Mouse (Mus musculus) adrenal gland, postnatal 36 days (tissue): ENCODE results near the gene Mef2a. TPM values are rescaled to one million over a fixed set of nuclear protein-coding genes. Genes with fewer than 3 reads are reported as not detected.
A peak's percentile ranks its signal among the peaks of the same experiment; 100 is the strongest.

Experiments
- DNase-seq, 2 experiments: peaks; one replicate each; pipeline ENCODE4 v3.0.0; 2021; ENCODE audit warnings: mixed read lengths in 1 of 2
- total RNA-seq, 2 experiments: library from RNA; stranded (reverse); gene quantifications; 2 replicates each; pipeline ENCODE4 v1.2.3; 2021

The Mef2a gene
- total RNA-seq, 2 experiments from 2014 or later: 52.6 to 57.7 TPM

DNA sequence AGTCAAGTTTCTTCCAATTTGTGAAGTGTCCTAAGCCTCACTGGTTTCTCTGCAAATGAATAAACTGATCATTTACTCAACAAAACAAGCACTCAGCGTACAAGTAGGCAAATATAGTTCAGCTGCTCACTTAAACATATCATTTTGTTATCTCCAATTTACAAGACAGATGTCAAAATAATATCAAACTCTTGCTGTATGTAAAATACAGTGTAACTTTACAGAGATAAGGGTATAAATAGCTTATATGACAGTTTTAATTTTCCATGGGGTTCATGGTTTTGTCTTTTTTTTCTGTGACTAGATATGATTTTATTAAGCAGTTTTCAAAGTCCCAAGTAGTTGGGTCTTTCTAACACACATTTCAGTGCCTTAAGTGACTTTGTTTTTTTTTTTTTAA lies 127.4 kb downstream of the Mef2a start:
- DNase-seq: no peak

- DNase-seq: no peak
These were observed 128.8 kb downstream of the Mef2a start for GRCm38 (mm10) chr7:67243894-67244282.

DNA sequence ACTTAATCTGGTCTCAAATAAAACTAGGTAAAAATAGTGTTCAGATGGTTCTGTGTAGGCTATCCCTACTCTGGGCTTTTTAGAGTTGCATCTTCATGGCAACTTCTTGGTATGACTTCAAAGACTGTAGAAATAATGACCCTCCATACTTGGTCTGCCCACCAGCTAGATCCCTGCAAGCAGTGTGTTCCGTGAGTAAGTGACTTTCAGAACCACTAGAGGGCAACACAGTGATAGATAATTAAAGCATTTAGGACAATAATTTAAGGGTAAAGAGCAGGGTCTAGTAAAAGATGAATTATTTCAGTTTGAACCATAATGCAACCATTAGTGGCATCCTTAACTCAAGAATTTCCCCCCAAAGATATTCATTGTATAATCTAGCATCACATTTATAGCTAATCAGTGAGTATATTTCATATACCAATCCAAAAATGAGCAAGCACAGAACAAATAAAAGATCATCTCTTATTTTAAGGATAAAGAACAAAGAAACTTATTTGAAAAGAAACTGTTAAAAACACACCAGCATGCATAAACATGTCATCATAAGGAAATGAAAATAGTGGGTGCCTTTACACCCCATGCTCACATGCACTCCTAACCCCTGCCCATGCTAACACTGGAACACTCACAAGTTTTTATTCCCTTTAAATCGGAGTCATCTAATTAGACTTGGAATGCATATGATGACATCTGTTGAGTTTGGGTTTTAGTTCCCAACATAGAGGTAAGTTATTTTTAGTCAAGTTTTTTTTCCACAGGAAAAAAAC lies 129.4 kb downstream of the Mef2a start:
- no peak for DNase-seq

- DNase-seq: no peak
These were observed 130.7 kb downstream of the Mef2a start for GRCm38 (mm10) chr7:67241969-67242368.

- DNase-seq: no peak
These were observed 134.9 kb downstream of the Mef2a start for GRCm38 (mm10) chr7:67237752-67238151.

- DNase-seq: no peak
These were observed 136.3 kb downstream of the Mef2a start for GRCm38 (mm10) chr7:67236351-67236750.

DNA sequence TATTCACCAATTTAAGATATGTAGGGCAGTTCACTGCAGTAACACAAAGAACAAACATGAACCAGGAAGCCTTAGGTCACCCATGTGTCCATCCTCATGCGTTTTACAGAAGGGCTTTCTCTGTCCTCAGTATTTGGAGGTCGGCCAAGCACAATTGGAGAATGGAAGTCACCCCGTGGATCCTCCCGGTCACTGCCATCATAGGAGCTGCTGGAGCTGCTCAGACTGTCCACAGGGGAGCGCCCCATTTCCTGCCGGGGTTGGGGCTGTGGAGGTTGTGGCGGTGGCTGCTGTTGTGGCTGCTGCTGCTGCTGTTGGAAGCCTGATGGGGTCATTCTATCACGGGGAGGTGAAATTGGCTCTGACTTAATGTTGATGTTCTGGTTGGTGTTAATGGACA lies 137.9 kb downstream of the Mef2a start:
- peak in 1 of 2 experiments; percentile 48 for DNase-seq

GRCm38 (mm10) chr7:67232504-67232903 lies 140.2 kb downstream of the Mef2a start:
- DNase-seq: no peak

DNA sequence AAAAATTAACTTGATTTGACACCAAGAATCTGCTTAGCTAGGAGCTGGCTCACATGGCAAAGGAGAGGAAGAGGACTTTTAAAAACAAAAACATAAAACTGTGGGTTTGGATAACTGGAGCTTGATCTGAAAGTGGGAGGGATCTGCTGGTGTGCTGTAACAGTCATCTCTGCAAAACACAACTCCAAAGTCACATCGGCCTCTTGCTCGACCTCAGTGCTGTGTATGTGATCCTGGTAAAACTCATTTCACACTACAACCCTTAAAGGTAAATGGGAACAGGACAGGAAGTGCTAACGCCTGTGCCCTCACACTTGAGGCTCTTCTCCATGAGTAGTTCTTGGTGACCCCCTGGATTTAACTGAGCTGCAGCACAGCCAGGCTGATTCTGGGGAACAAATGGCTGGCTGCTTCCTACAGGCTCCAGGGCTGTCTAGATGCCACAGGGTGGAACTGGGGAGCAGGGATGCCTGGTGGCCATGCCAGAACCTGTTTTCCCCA lies 142.0 kb downstream of the Mef2a start:
- DNase-seq: no peak

GRCm38 (mm10) chr7:67230221-67230620 lies 142.4 kb downstream of the Mef2a start:
- no peak for DNase-seq

GRCm38 (mm10) chr7:67229701-67230100 lies 143.0 kb downstream of the Mef2a start:
- DNase-seq: no peak

- DNase-seq: peak; percentile 63 to 77
These were observed 143.6 kb downstream of the Mef2a start for GRCm38 (mm10) chr7:67228891-67229602.

DNA sequence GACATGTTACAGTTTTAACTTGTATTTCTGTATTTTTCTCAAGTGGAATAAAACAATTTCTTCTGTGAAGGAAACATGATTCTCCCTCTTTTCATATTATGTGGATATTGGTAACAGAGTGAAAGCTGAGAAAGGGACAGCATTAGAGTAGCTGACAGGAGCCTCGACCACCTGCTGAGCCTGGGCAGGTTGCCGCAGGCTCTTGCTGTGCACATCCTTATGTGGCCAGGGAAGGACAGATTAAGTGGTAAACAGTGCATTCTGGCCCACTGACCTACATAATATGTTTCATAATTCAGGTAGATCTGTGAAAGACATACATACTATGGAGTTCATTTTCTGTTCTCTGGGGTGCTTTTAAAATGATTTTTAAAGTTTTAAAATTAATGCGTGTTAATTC lies 144.3 kb downstream of the Mef2a start:
- no peak for DNase-seq

DNA sequence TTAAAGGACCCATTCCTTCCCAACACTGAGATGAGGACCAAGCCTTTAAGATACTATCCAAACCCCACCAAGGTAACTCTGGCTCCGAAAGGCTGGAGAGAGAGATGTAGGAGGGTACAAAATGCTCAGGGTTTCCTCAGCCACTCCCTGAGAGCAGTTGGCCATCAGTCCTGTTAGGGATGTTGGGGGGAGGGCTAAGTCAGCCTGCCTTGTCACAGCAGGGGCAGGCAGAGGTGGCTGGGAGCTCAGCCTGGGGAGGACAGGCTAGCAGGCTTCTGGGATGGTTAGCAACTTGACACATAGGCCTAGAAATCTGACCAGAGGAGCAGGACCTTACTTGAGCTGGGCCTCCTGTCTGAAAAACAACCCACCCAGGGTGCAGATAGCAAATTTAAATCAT lies 145.1 kb downstream of the Mef2a start:
- DNase-seq: no peak

DNA sequence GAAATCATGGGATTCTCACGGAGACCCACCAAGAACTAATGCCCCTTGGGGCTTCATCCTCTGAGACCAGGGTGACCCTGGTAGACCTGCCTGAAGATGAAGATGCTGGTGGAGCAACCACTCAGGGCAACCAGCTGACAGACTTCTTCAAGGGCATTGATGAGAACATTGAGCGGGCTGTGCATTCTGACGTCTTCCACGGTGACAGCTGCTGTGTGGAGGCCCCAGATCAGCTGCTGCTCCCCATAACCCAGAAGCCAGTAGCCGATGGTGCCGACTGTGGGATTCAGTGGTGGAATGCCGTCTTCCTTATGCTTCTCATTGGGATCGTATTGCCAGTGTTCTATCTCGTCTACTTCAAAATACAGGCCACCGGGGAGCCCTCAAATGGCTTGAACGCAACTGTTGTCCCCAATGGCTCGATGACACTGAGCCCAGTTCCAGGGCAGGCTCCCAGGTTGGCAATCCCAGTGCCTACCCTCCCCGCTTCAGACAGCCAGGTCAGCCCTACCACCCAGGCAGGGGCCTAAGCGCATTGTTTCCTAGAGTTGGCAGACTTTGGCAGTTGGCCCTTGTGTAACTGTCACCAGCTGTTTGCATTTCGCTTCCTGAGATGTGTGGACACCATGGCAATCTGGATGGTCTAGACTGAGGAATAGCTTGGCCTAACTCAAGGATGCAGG lies 146.6 kb downstream of the Mef2a start:
- no peak for DNase-seq

DNA sequence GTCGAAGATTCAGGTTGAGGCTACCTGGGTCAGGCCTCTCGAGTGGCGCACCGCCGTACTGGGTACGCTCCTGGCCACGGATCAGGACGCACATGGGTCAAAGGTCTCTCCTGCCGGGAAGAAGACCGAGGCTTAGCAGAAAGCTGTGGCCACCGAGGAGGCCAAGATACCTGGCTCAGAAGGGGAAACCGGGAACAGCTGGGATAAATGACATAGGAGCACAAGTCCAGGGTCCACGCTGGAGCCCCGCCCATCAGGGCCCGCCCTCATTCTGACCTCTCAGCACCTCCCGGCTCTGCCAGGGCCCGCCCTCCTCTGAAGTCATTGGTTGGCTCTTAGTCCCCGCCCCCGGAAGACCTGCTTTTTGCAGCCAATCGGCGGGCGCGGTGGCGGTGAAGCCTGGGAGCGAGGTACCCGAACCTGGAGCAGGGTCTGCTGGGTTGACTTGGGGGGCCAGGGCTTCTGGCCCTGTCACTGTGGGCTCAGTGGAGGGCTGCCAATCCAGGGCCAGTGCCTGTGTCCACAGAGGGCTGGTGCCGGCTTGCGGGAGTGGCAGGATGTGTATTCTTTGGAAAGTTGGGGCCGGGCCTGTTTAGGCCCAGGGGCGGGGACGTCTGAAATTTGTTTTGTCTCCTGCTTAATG lies 150.3 kb downstream of the Mef2a start, which contains the start of gene Lysmd4:
TSS of gene Lysmd4 (plus strand) at position 325 of the 643 bp plus-strand sequence.
- peak; percentile 98 to 99 for DNase-seq

DNA sequence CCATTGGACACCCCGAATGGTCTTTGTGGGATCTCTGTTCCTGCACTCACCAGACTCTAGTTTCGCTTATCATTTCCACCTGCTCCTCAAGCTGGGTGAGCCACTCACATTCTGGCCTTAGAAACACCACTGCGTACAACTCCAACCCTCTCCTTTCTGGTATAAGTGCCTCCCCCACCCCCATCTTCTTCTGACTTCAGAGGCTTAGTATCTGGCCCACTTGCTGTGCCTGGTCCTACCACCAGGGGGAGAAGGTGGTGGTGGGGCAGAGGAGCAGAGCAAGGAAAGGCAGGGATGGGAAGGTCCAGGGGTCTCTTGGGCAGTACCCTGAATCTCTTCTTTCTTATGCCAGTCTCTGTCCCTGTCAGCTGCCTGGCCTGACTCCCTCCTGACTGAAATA lies 155.6 kb downstream of the Mef2a start:
- peak; percentile 76 to 86 for DNase-seq

DNA sequence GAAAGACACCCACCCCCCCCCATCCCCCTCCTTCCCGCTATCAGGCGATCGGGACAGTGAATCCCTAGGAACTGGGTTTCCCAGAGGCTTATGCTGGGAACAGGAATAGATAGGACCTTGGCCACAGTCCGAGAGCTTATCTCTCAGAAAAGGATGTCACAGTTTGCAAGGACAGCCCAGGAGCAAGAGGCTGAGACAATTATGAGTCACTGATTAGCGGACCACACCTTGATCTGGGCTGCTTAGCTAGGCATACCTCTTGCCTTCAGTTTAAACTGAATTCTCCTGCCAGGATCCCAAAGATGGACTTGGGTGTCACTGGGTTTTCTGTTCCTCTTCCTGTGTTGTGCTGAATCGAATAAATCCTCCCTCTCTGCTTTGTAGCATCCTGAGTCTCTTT lies 156.3 kb downstream of the Mef2a start:
- DNase-seq: peak; percentile 31 to 41

GRCm38 (mm10) chr7:67213589-67213988 lies 159.1 kb downstream of the Mef2a start:
- DNase-seq: no peak

DNA sequence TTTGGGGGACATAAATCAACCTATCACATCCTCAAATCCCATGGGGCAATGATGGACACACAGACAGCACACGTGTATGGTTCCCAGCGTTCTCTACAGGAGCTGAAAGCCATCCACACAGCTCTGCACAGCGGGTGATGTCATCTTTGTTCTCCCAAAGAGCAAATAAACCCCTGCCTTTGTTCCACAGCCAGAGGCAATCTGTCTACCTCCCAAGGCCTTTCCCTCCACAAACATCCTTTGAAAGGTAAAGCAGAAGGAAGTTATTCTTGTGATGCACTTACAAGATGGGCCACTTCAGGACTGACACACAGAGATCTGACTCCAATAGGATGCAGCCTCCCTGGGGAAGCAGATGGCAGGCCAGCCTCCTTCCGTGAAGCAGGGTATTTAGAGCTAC lies 160.7 kb downstream of the Mef2a start:
- DNase-seq: peak; percentile 12 to 28

GRCm38 (mm10) chr7:67211341-67211740 lies 161.3 kb downstream of the Mef2a start:
- no peak for DNase-seq
